Mouse (Mus musculus) liver, embryonic 15.5 days (tissue): ENCODE data around the gene Dock9. TPM values are rescaled to one million over a fixed set of nuclear protein-coding genes. Genes with fewer than 3 reads are reported as not detected.
A peak's percentile ranks its signal among the peaks of the same experiment; 100 is the strongest.

Experiments
- ATAC-seq: fragments of 200-750 bp; cut with Nextera tagmentation; 2 replicates; pipeline ENCODE4 v1.8.0; 2017; ENCODE audit warnings: moderate number of reproducible peaks, mild to moderate bottlenecking, moderate library complexity; ENCODE audit not compliant: insufficient read depth
- H3K27ac ChIP-seq: fragments of 300-500 bp; sonication (generic); replicated peaks from 2 replicates; pipeline ENCODE4 v1.5.1; 2015; ENCODE audit warnings: mild to moderate bottlenecking, inconsistent platforms
- H3K27me3 ChIP-seq: fragments of 300-500 bp; sonication (generic); 2 replicates; pipeline ENCODE4 v1.6.1; 2015; ENCODE audit warnings: mild to moderate bottlenecking, inconsistent platforms
- H3K36me3 ChIP-seq: fragments of 300-500 bp; sonication (generic); replicated peaks from 2 replicates; pipeline ENCODE4 v1.6.1; 2015; ENCODE audit warnings: moderate library complexity, mild to moderate bottlenecking, inconsistent platforms
- H3K4me1 ChIP-seq: fragments of 300-500 bp; sonication (generic); replicated peaks from 2 replicates; pipeline ENCODE4 v1.6.1; 2015; ENCODE audit warnings: inconsistent platforms
- H3K4me2 ChIP-seq: fragments of 300-500 bp; sonication (generic); 2 replicates; pipeline ENCODE4 v1.6.1; 2015; ENCODE audit warnings: moderate library complexity, mild to moderate bottlenecking, inconsistent platforms
- H3K4me3 ChIP-seq: fragments of 300-500 bp; sonication (generic); replicated peaks from 2 replicates; pipeline ENCODE4 v1.5.1; 2015; ENCODE audit warnings: mild to moderate bottlenecking, inconsistent platforms
- H3K9ac ChIP-seq: fragments of 300-500 bp; sonication (generic); 2 replicates; pipeline ENCODE4 v1.6.1; 2015; ENCODE audit warnings: moderate library complexity, mild to moderate bottlenecking, inconsistent platforms
- H3K9me3 ChIP-seq: fragments of 300-500 bp; sonication (generic); replicated peaks from 2 replicates; pipeline ENCODE4 v1.6.1; 2016; ENCODE audit warnings: inconsistent platforms
- WGBS: fragments of 180-500 bp; shearing (Covaris S2); methylation state at CpG from one replicate; pipeline ENCODE4 v1.1.7; 2015; ENCODE audit warnings: mixed read lengths; ENCODE audit not compliant: insufficient replicate concordance; 5-methylcytosine and 5-hydroxymethylcytosine counted together
- polyA plus RNA-seq: library from polyadenylated mRNA; unstranded; fragments of >200 nt; fragmentation: Nextera tagmentation; extraction: Ambion mirVana; gene quantifications from 2 replicates; pipeline ENCODE4 v1.2.1, GENCODE M21; 2015

Dock9 gene
- polyA plus RNA-seq, 1 experiment from 2014 or later: 1.2 TPM

GRCm38 (mm10) chr14:121676596-121677330 lies 120.9 kb downstream of the Dock9 start:
- Histone ChIP-seq H3K4me3 (no peak overlapping the region), H3K4me2 (no peak overlapping the region), H3K27me3 (no peaks in the 10 kb centered on the region), H3K4me1 (0 out of 2 replicates have a peak, but pooled peaks cover 5% of the 10 kb centered on the region), H3K9ac (no peak overlapping the region), H3K9me3 (no peaks in the 10 kb centered on the region), H3K36me3 (no peaks in the 10 kb centered on the region), H3K27ac (no peak overlapping the region)
- WGBS: 66% methylated on average over 11 of the region's 11 CpGs
- no peak for ATAC-seq

- Histone ChIP-seq H3K4me3 (no peak overlapping the region), H3K27ac (no peak overlapping the region), H3K36me3 (no peaks in the 10 kb centered on the region), H3K9me3 (no peaks in the 10 kb centered on the region), H3K4me2 (no peak overlapping the region), H3K4me1 (0 out of 2 replicates have a peak, but pooled peaks cover 7% of the 10 kb centered on the region), H3K9ac (no peak overlapping the region), H3K27me3 (no peaks in the 10 kb centered on the region)
- ATAC-seq: no peak
Measured at GRCm38 (mm10) chr14:121676121-121676591, 121.5 kb downstream of the Dock9 start.

DNA sequence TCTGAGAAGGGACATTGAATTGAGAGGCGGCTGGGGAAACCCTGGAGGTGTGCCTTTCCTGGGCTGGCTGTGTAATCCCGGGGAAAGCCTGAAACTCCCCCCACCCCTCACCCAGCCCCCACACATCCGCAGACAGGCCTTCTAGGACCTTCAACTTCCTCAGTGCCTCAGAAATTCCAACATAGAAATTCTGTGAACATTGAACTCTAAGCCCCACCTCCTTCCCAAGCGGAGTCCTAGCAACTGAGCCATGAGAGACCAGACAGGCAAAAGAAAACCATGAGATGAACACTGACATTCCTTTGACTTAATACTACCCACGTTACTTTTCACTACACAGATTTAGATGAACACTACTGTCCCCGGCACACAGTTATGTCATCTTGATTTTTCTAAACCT lies 122.1 kb downstream of the Dock9 start:
- 56% methylated on average over 6 of the region's 6 CpGs for WGBS
- ATAC-seq: peak; percentile 40; the same call in 1 of the 2 replicates

DNA sequence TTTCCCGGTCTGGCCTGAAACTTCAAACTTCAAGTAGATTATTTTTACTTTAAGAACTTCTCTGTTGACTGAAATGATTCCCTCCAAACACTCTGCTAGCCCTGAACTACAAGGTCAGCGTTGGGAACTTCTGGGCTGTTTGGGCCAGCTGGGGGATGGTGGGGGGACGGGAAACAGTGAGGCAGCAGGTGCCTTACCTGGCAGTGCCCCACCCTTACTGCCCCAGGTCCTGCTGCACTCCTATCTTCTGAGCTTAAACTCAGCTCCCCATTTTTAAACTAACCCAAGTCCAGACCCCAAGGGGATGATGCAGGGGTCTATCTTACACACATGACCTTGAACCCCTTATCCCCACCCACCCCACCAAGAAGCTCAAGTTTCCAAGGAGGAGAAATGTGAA lies 122.5 kb downstream of the Dock9 start:
- Histone ChIP-seq H3K27ac (no peak overlapping the region), H3K27me3 (no peaks in the 10 kb centered on the region)
- WGBS: 61% methylated on average over 3 of the region's 3 CpGs

More for the DNA sequence above, 122.1 kb downstream of the Dock9 start:
- Histone ChIP-seq H3K9me3 (no peaks in the 10 kb centered on the region), H3K27me3 (no peaks in the 10 kb centered on the region), H3K27ac (no peak overlapping the region), H3K4me1 (0 out of 2 replicates have a peak, but pooled peaks cover 9% of the 10 kb centered on the region), H3K36me3 (no peaks in the 10 kb centered on the region), H3K4me2 (no peak overlapping the region), H3K9ac (no peak overlapping the region), H3K4me3 (no peak overlapping the region)

GRCm38 (mm10) chr14:121670016-121670415 lies 127.6 kb downstream of the Dock9 start:
- no peaks in the 10 kb centered on the region for H3K36me3 ChIP-seq
- WGBS: 69% methylated on average over 5 of the region's 5 CpGs
- no peak overlapping the region for H3K27ac ChIP-seq
- no peak overlapping the region for H3K4me2 ChIP-seq
- H3K4me3 ChIP-seq: no peak overlapping the region
- no peaks in the 10 kb centered on the region for H3K9me3 ChIP-seq
- ATAC-seq: no peak
- H3K9ac ChIP-seq: no peak overlapping the region
- H3K4me1 ChIP-seq: 0 out of 2 replicates have a peak, but pooled peaks cover 4% of the 10 kb centered on the region
- no peaks in the 10 kb centered on the region for H3K27me3 ChIP-seq

More for the DNA sequence above, 122.5 kb downstream of the Dock9 start:
- Histone ChIP-seq H3K4me3 (no peak overlapping the region), H3K4me1 (0 out of 2 replicates have a peak, but pooled peaks cover 9% of the 10 kb centered on the region), H3K9ac (no peak overlapping the region), H3K4me2 (no peak overlapping the region), H3K36me3 (no peaks in the 10 kb centered on the region), H3K9me3 (no peaks in the 10 kb centered on the region)
- ATAC-seq: no peak

GRCm38 (mm10) chr14:121666641-121667274 lies 130.9 kb downstream of the Dock9 start:
- H3K4me3 ChIP-seq: no peak overlapping the region
- H3K36me3 ChIP-seq: no peaks in the 10 kb centered on the region
- H3K4me1 ChIP-seq: 0 out of 2 replicates have a peak, but pooled peaks cover 4% of the 10 kb centered on the region
- ATAC-seq: no peak
- H3K27ac ChIP-seq: no peak overlapping the region
- 59% methylated on average over 3 of the region's 3 CpGs for WGBS
- H3K27me3 ChIP-seq: no peaks in the 10 kb centered on the region
- H3K4me2 ChIP-seq: no peak overlapping the region
- H3K9ac ChIP-seq: no peak overlapping the region
- H3K9me3 ChIP-seq: no peaks in the 10 kb centered on the region

DNA sequence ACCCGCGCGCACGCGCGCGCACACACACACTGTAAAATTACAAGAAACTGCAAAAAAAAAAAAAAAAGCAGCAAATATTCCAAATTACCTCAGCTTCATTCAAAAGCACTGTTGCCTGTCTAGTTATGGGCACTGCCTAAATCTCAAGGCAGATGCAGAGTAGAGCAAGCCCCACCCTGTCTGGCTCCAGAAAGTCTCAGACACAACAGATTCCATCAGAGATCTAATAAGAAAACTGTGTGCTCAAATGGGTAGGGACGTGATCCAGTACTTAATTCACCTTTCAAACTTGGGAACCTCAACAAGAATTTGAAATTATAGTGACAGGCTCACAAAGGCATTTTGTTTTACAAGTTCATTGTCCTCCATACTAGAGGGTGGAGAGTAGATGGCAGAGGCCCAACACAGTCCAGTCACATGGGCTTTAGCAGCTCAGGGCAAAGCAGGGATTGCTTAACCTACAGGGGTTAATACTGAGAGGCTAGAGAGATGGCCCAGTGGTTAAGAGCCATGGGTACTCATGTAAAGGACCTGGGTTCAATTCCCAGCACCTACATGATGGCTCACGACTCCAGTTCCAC lies 131.9 kb downstream of the Dock9 start:
- Histone ChIP-seq H3K4me3 (no peak overlapping the region), H3K4me2 (no peak overlapping the region), H3K4me1 (no peaks in the 10 kb centered on the region), H3K27me3 (no peaks in the 10 kb centered on the region), H3K27ac (no peak overlapping the region), H3K36me3 (no peaks in the 10 kb centered on the region), H3K9me3 (no peaks in the 10 kb centered on the region), H3K9ac (no peak overlapping the region)
- ATAC-seq: no peak
- 90% methylated on average over 9 of the region's 9 CpGs for WGBS

DNA sequence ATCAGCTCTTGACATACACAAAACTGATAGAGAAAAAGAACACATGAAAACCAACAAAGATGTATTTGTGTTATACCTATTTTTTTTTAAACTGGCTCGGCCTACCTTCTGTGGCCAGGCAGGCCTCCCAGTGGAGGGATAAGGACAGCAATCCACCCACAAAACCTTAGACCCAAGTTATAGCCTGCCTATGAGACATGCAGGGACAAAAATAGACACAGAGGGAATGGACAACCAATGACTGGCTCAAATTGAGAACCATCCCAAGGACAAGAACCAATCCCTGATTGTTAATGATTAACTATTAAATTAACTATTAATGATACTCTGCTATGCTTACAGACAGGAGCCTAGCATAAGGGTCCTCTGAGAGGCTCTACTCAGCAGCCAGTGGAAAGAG lies 133.7 kb downstream of the Dock9 start:
- no peak for ATAC-seq
- Histone ChIP-seq H3K4me2 (no peak overlapping the region), H3K36me3 (no peaks in the 10 kb centered on the region), H3K4me3 (no peak overlapping the region), H3K27ac (no peak overlapping the region), H3K4me1 (no peaks in the 10 kb centered on the region), H3K9me3 (no peaks in the 10 kb centered on the region), H3K9ac (no peak overlapping the region), H3K27me3 (no peaks in the 10 kb centered on the region)
- WGBS: 65% methylated on average over 1 of the region's 1 CpGs

- 53% methylated on average over 8 of the region's 8 CpGs for WGBS
- Histone ChIP-seq H3K36me3 (no peaks in the 10 kb centered on the region), H3K9me3 (no peaks in the 10 kb centered on the region), H3K4me3 (no peak overlapping the region), H3K9ac (no peak overlapping the region), H3K27me3 (no peaks in the 10 kb centered on the region), H3K27ac (no peak overlapping the region), H3K4me2 (no peak overlapping the region), H3K4me1 (no peaks in the 10 kb centered on the region)
- no peak for ATAC-seq
Measured at GRCm38 (mm10) chr14:121660918-121661317, 136.7 kb downstream of the Dock9 start.

GRCm38 (mm10) chr14:121660167-121660894 lies 137.3 kb downstream of the Dock9 start:
- 61% methylated on average over 15 of the region's 15 CpGs for WGBS
- no peaks in the 10 kb centered on the region for H3K9me3 ChIP-seq
- no peaks in the 10 kb centered on the region for H3K36me3 ChIP-seq
- no peaks in the 10 kb centered on the region for H3K4me1 ChIP-seq
- no peak overlapping the region for H3K4me2 ChIP-seq
- H3K27ac ChIP-seq: no peak overlapping the region
- H3K4me3 ChIP-seq: no peak overlapping the region
- H3K9ac ChIP-seq: no peak overlapping the region
- no peaks in the 10 kb centered on the region for H3K27me3 ChIP-seq
- ATAC-seq: no peak
